Mouse (Mus musculus) megakaryocyte, embryonic 14.5 days (primary cell): ENCODE measurements around the gene Mgat5b.

Experiments used
- FLI1 ChIP-seq: IDR thresholded peaks from 2 replicates; pipeline ENCODE4 v1.6.1; 2012; ENCODE audit warnings: low read length, inconsistent platforms, mixed read lengths
- GATA1 ChIP-seq: IDR thresholded peaks from 3 replicates; pipeline ENCODE4 v1.6.1; 2012; ENCODE audit warnings: mixed read lengths, low read length, inconsistent platforms, borderline replicate concordance

DNA sequence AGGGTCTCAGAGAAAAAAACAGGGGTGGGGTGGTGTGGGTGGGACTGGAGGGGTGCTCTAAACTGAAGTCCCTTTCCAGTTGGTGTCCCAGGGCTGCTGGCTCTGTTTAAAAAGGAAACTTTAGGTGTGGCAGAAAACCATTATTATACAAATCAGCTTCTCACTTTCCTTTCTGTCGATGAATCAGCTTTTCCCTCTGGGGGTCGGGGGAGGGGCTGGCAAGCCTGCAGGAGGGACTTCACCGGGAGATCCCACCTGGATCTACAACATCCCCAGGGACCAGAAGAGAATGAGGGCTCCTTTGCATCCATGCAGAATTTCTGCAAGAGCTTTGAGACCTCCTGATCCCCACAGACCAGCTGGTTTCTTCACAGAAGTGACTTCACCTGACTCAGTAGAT lies 81.6 kb downstream of the Mgat5b start:
- no peak for TF ChIP-seq GATA1
- TF ChIP-seq FLI1 = no peak
